Mouse (Mus musculus) bone marrow, adult 2 months (tissue): ENCODE data around the gene Grasp.

Experiments
- CTCF ChIP-seq: fragments of 200-500 bp; IDR thresholded peaks from 2 replicates; pipeline ENCODE4 v1.5.1; 2011; ENCODE audit warnings: low read length, control low read depth; ENCODE audit not compliant: control insufficient read depth, insufficient read depth
- POLR2A ChIP-seq: fragments of 200-500 bp; IDR thresholded peaks from 2 replicates; pipeline ENCODE4 v1.6.1; 2011; ENCODE audit warnings: low read depth, mild to moderate bottlenecking, control low read depth, low read length, borderline replicate concordance; ENCODE audit not compliant: control insufficient read depth

GRCm38 (mm10) chr15:101271513-101271912 is 47.5 kb downstream of the Grasp start:
- TF ChIP-seq CTCF (no peak), POLR2A (no peak)
